Mouse (Mus musculus) heart, postnatal 0 days (tissue): ENCODE measurements around the gene Cpsf6.

ENCODE experiments used
- CTCF ChIP-seq: IDR thresholded peaks from 2 replicates; pipeline ENCODE4 v1.5.1; 2016; ENCODE audit warnings: antibody characterized with exemption, control low read depth, low read depth
- EP300 ChIP-seq: IDR thresholded peaks from 2 replicates; pipeline ENCODE4 v1.6.1; 2016; ENCODE audit warnings: antibody characterized with exemption, low read depth

GRCm38 (mm10) chr10:117389371-117389740, 9.5 kb upstream of the Cpsf6 start:
- TF ChIP-seq CTCF (no peak), EP300 (no peak)
